Mouse (Mus musculus) stomach, postnatal 0 days (tissue): ENCODE results near the gene Rps6ka1. TPM values are rescaled to one million over a fixed set of nuclear protein-coding genes. Genes with fewer than 3 reads are reported as not detected.

Experiments used
- ATAC-seq: fragments of 200-750 bp; cut with Nextera tagmentation; 2 replicates; pipeline ENCODE4 v1.8.0; 2017; ENCODE audit not compliant: low FRiP score, low TSS enrichment
- DNase-seq: peaks from one replicate; pipeline ENCODE4 v3.0.0-alpha.2; 2016; ENCODE audit warnings: low spot score
- H3K27ac ChIP-seq: fragments of 300-500 bp; sonication (generic); replicated peaks from 2 replicates; pipeline ENCODE4 v1.5.1; 2014; ENCODE audit warnings: mild to moderate bottlenecking, control low read depth
- H3K27me3 ChIP-seq: fragments of 300-500 bp; sonication (generic); 2 replicates; pipeline ENCODE4 v1.6.1; 2014; ENCODE audit warnings: low read length; ENCODE audit not compliant: control insufficient read depth, insufficient read depth
- H3K36me3 ChIP-seq: fragments of 300-500 bp; sonication (generic); 2 replicates; pipeline ENCODE4 v1.6.1; 2014; ENCODE audit warnings: low read length, mixed read lengths; ENCODE audit not compliant: control insufficient read depth, insufficient read depth
- H3K4me1 ChIP-seq: fragments of 300-500 bp; sonication (generic); replicated peaks from 2 replicates; pipeline ENCODE4 v1.6.1; 2014; ENCODE audit warnings: antibody characterized with exemption; ENCODE audit not compliant: control insufficient read depth, insufficient read depth
- H3K4me2 ChIP-seq: fragments of 300-500 bp; sonication (generic); replicated peaks from 2 replicates; pipeline ENCODE4 v1.6.1; 2014; ENCODE audit warnings: low read depth, mild to moderate bottlenecking, control low read depth, moderate library complexity
- H3K4me3 ChIP-seq: fragments of 300-500 bp; sonication (generic); 2 replicates; pipeline ENCODE4 v1.5.1; 2014; ENCODE audit warnings: low read depth, low read length, control low read depth
- H3K9ac ChIP-seq: fragments of 300-500 bp; sonication (generic); 2 replicates; pipeline ENCODE4 v1.6.1; 2014; ENCODE audit warnings: mild to moderate bottlenecking, low read length, control low read depth, mixed read lengths
- H3K9me3 ChIP-seq: fragments of 300-500 bp; sonication (generic); 2 replicates; pipeline ENCODE4 v1.6.1; 2016; ENCODE audit warnings: low read length; ENCODE audit not compliant: control insufficient read depth
- CTCF ChIP-seq: IDR thresholded peaks from 2 replicates; pipeline ENCODE4 v1.5.1; 2016; ENCODE audit warnings: antibody characterized with exemption, low read depth, mild to moderate bottlenecking, moderate library complexity
- EP300 ChIP-seq: optimal IDR thresholded peaks from 2 replicates; pipeline ENCODE3; 2016; ENCODE audit warnings: antibody characterized with exemption
- WGBS: fragments of 180-500 bp; shearing (Covaris S2); extraction: QIAGEN DNeasy Blood & Tissue Kit; methylation state at CpG from one replicate; pipeline ENCODE4 v1.1.7; 2014; 5-methylcytosine and 5-hydroxymethylcytosine counted together
- polyA plus RNA-seq: library from polyadenylated mRNA; unstranded; fragments of >200 nt; fragmentation: Nextera tagmentation; extraction: Ambion mirVana; gene quantifications from 2 replicates; pipeline ENCODE4 v1.2.1, GENCODE M21; 2015

The Rps6ka1 gene
- polyA plus RNA-seq, 1 experiment from 2014 or later, result 46.0 TPM

- Histone ChIP-seq H3K4me1 (no peaks in the 10 kb centered on the region), H3K4me3 (no peak overlapping the region), H3K9me3 (no peaks in the 10 kb centered on the region), H3K4me2 (no peak overlapping the region), H3K9ac (no peak overlapping the region), H3K36me3 (no peaks in the 10 kb centered on the region), H3K27ac (no peak overlapping the region), H3K27me3 (no peaks in the 10 kb centered on the region)
- ATAC-seq (no peak), DNase-seq (peak; percentile 47)
- 51% methylated on average over 4 of the region's 4 CpGs for WGBS
- TF ChIP-seq EP300, result no peak
- peak; percentile 63 for TF ChIP-seq CTCF
These were observed 48.2 kb downstream of the Rps6ka1 start for GRCm38 (mm10) chr4:133839385-133839826.

- WGBS, result 56% methylated on average over 10 of the region's 10 CpGs
- no peaks in the 10 kb centered on the region for H3K36me3 ChIP-seq
- H3K9me3 ChIP-seq, result no peaks in the 10 kb centered on the region
- no peak for ATAC-seq
- peak; percentile 55 for DNase-seq
- no peak overlapping the region for H3K9ac ChIP-seq
- H3K4me1 ChIP-seq, result no peaks in the 10 kb centered on the region
- TF ChIP-seq CTCF (peak; percentile 68), EP300 (no peak)
- H3K4me3 ChIP-seq, result no peak overlapping the region
- no peaks in the 10 kb centered on the region for H3K27me3 ChIP-seq
- no peak overlapping the region for H3K4me2 ChIP-seq
- no peak overlapping the region for H3K27ac ChIP-seq
These were observed 51.0 kb downstream of the Rps6ka1 start for GRCm38 (mm10) chr4:133836575-133836974.

DNA sequence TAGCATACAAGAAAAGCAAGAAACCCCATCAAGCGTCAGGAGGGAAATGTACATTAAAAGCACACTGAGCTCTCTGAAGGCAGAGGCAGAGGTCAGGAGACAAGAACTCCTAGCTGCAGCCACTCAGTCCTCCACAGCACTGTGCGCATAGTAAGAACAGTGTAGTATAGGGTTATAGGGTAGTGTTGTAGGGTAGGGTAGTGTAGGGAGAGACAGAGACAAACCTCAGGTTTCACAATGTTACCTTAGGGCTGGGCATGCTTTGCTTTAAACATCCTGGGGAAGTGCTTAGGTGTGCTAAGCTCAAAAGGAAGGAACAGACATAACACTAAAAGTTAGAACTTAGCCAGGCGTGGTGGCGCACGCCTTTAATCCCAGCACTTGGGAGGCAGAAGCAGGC lies 52.4 kb downstream of the Rps6ka1 start:
- TF ChIP-seq CTCF (no peak), EP300 (no peak)
- Histone ChIP-seq H3K4me3 (no peak overlapping the region), H3K36me3 (no peaks in the 10 kb centered on the region), H3K4me2 (no peak overlapping the region), H3K4me1 (no peaks in the 10 kb centered on the region), H3K9ac (no peak overlapping the region), H3K9me3 (no peaks in the 10 kb centered on the region), H3K27me3 (no peaks in the 10 kb centered on the region), H3K27ac (no peak overlapping the region)
- ATAC-seq, result no peak
- 91% methylated on average over 5 of the region's 5 CpGs for WGBS
- DNase-seq, result no peak

DNA sequence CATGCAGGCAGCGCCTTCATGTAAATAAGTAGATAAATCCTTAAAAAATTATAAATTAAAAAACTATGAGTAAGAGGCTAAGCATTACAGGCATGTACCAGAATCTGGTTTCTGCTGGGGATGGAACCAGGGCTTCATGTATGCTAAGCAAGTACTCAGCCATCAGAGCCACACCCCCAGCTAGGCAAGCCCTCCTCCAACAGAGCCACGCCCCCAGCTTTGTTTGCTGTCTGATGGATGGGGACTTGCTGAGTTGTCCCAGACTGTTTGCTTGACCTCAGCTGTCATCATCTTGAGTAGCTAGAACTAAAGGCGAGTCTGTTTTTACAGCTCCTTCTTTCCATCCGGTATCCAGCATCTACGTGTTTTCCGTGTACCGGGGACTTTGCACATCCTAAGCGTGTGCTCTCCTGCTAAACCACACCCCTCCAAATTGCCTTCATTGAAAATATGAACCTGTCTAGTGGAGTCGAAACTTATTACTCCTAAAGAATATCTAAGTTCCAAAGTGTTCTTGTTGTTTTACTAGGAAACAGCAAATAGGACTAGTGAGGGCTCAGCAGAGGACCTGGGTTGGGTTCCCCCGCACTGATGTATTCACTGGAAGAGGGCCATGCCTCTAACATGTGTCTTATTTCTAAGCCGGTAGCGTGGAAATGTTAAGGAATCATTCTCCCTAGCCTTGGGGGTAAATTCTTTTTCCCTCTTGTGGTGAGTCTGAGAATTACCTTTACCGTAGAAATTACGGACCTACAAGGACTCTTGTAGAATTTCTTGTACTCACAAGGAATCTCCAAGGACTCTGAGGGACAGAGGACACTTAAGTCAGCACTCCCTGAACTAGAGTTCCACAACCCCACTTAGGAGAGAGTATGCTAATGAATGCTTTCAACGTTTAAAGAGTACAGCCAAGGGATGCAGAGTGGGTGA lies 54.4 kb downstream of the Rps6ka1 start:
- TF ChIP-seq EP300 (no peak), CTCF (peak; percentile 65)
- DNase-seq (peak; percentile 78), ATAC-seq (peak; percentile 81)
- no peak overlapping the region for H3K27ac ChIP-seq
- H3K9ac ChIP-seq, result no peak overlapping the region
- no peak overlapping the region for H3K4me2 ChIP-seq
- no peaks in the 10 kb centered on the region for H3K4me1 ChIP-seq
- no peaks in the 10 kb centered on the region for H3K36me3 ChIP-seq
- no peaks in the 10 kb centered on the region for H3K9me3 ChIP-seq
- no peaks in the 10 kb centered on the region for H3K27me3 ChIP-seq
- H3K4me3 ChIP-seq, result no peak overlapping the region
- WGBS, result 40% methylated on average over 15 of the region's 15 CpGs

- H3K27me3 ChIP-seq, result no peaks in the 10 kb centered on the region
- 100% methylated on average over 1 of the region's 1 CpGs for WGBS
- no peak for ATAC-seq
- no peak overlapping the region for H3K4me3 ChIP-seq
- no peak overlapping the region for H3K4me2 ChIP-seq
- H3K9ac ChIP-seq, result no peak overlapping the region
- H3K4me1 ChIP-seq, result no peaks in the 10 kb centered on the region
- no peak for DNase-seq
- no peak overlapping the region for H3K27ac ChIP-seq
- TF ChIP-seq CTCF (peak; percentile 46), EP300 (no peak)
- no peaks in the 10 kb centered on the region for H3K9me3 ChIP-seq
- H3K36me3 ChIP-seq, result no peaks in the 10 kb centered on the region
These were observed 57.1 kb downstream of the Rps6ka1 start for GRCm38 (mm10) chr4:133830453-133830852.
